Mouse (Mus musculus) brain, embryonic 18.5 days (tissue): Measurements from ENCODE around the gene Sh2d1b1.
"Not testable (repeated sequence)": the region's sequence is repeated elsewhere in the genome, so short reads cannot be mapped to it uniquely, and the experiment has no call there.

Source experiments
- DNase-seq: peaks from one replicate; pipeline ENCODE4 v3.0.0-alpha.2; 2012; ENCODE audit warnings: low read depth, low spot score

The Sh2d1b1 gene

GRCm38 (mm10) chr1:170277016-170277415, at the start of gene Sh2d1b1:
TSS of gene Sh2d1b1 (plus strand) at chr1:170277320.
- DNase-seq: no peak

DNA sequence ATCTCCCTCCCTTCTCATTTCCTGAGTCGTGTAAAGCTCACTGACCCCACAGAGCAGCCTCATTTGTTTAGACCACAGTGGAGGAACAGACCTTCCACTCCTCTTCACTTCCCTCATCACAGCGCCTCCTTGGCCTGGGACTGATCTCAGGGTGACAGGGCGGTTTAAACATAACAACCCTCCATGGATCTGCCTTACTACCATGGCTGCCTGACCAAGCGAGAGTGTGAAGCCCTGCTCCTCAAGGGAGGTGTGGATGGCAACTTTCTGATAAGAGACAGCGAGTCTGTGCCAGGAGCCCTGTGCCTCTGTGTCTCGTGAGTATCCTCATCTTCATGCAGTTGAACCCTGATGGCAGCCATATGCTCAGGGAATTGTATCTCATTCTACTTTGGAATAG, 44.4 kb upstream of the Sh2d1b1 start, which contains the start of gene Sh2d1b2:
Gene Sh2d1b2, plus strand, starts transcription at position 62 of the 400 bp plus-strand sequence.
- not testable (repeated sequence) for DNase-seq

GRCm38 (mm10) chr1:170245016-170245415, 32.1 kb upstream of the Sh2d1b1 start:
- no peak for DNase-seq

- no peak for DNase-seq
Observed at GRCm38 (mm10) chr1:170254893-170255559, 22.1 kb upstream of the Sh2d1b1 start.

DNA sequence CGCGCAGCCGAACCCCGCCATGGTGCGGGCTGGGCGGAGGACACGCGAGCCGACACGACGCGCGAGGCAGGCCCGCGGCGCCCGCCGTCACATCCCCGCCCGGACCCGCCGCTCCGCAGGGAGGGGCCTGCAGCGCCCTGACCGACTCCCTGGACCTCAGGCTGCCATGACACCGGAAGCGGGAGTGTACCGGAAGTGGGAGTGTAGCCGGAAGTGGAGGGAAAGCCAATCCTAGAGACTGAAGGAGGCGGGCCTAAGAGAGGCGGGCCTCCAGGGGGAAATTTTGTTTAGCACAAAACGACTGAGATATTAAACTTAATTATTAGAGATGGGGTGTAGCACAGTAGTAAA, 21.6 kb upstream of the Sh2d1b1 start:
- DNase-seq: peak; percentile 78

DNA sequence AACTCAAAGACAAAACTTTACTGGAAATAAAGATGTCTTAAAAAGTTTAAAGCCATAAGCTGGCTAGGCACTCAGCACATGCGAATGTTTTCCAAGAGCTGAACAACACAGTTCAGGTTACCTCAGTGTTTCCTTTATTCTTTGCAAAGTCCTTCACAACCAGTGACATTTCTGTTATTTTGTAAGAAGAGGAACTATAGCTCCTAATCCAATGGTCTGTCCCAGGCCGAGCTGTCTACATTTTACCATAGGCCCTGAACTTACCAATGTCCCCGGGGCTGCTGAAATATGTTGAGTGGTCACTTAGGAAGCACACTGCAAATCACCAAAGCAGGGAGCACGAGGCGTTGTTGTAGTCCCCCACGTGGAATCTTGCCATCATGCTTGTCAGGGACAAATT, 6.8 kb upstream of the Sh2d1b1 start:
- no peak for DNase-seq

- DNase-seq: no peak
Observed at GRCm38 (mm10) chr1:170270696-170271095, 6.4 kb upstream of the Sh2d1b1 start.

GRCm38 (mm10) chr1:170273252-170273651, 3.9 kb upstream of the Sh2d1b1 start:
- no peak for DNase-seq

DNA sequence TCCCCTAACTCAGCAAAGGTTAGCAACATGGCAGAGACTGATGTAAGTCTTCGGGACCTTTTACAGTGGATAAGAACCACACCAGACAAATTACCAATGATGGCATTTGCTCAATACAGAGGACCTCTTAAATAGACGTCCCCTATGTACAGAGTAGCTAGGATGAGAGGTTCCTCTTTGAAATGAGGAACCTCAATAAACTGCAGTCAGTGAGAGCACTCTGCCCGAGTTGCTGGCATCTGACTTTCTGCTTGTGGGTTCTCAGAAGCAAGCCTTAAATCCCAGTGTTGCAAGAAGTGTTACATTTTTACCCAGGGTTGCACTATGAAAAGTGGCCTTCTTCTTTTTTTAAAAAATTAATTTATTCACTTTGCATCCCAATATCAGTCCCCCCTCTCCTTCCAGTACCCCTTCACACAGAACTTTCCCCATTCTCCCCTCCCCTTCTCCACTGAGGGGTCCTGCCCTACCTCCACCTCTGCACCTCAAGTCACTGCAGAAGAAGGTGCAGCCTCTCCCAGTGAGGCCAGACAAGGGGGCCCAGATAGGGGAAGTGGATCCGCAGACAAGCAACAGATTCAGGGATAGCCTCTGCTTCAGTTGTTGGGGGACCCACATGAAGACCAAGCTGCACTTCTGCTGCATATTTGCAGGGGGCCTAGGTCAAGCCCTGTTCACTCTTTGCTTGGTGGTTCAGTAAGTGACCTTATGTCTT, 5.5 kb downstream of the Sh2d1b1 start:
- DNase-seq: no peak

DNA sequence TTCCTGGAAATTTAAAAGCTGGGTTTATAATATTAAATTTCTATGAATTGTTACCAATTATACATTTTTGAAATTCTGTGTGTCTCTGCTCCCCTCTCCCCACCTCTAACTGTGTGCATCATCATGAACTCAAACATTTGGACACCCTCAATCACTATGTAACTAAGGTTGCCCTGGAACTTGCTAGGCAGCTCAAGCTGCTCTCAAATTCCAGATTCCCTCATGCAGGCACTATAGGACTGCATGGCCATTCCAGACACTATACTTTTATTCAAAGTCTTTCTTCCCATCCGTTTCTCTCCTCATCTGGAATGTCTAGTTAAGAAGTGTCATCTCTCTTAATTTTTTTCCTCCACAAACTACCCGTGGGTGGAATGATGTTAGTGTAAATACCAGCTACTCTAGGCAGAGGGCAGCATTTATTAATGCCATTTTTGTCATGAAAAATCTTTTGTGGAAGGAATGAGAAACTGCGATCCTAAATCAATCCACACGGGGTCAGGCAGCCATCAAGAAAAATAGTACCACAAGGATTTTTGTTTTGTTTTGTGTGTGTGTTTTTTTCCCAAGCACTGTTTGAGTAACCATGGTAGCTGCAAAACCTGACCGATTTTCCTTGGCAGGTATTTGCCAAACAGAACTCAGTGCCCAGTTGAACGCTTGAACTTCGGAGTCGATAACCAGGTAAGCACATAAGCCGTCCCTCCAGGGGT, 15.3 kb downstream of the Sh2d1b1 start:
- DNase-seq: peak; percentile 74

- no peak for DNase-seq
Observed at GRCm38 (mm10) chr1:170293257-170293656, 16.1 kb downstream of the Sh2d1b1 start.

DNA sequence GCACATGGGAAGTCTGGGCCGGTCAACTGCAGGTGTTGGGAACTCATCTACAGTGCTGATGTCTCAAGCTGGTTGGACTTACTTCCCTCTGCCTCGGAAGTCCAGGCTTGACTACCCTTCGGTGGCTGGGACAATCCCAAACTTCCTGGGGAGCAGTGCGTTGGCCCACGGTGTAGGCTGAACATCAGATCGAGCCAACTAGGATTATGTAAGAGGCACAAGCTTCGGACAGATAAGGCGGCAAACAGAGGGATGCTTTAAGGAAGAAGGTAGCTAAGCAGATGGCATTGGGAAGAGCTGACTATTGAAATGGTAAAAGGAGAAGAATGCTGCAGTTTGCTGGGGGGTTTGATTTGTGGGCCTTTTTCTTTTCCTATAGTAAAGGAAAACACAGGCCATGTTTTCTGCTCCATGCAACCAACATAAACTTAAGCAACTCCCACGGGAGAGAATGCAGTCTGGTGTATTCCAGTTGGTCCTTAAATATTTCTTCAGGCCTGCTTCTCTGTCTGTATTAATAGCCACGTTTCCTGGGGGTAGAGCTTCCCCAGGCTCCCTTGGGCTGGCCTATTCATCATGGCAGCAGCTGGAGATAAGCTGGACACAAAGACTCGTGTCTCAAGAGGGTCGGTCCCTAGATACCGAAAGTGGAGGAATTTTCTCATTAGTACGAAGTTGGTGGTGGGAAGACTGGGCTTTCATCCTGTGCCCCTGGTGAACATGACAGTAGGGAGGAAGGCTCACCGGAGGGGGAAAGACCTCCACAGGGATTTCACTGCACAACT, 17.9 kb downstream of the Sh2d1b1 start:
- DNase-seq: no peak

DNA sequence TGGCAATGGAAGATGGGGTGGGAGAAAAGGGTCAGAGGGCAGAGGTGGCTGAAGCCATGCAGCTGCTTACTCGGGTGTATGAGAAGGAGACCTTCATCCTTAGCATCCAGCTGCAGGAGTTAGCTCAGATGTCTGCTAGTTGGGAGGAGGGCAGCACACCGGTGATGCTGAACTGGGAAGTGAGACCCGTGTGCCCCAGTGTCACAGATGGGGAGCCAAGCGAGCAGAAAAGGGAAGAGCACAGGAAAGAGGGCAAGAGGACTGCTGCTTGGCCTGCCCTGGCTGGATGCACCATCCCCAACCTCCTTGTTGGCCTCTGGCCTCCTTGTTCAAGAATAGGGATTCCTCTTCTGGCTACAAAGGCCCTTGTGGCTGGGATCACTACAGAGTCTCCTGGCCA, 22.4 kb downstream of the Sh2d1b1 start:
- no peak for DNase-seq

GRCm38 (mm10) chr1:170301686-170302085, 24.6 kb downstream of the Sh2d1b1 start:
- DNase-seq: no peak

DNA sequence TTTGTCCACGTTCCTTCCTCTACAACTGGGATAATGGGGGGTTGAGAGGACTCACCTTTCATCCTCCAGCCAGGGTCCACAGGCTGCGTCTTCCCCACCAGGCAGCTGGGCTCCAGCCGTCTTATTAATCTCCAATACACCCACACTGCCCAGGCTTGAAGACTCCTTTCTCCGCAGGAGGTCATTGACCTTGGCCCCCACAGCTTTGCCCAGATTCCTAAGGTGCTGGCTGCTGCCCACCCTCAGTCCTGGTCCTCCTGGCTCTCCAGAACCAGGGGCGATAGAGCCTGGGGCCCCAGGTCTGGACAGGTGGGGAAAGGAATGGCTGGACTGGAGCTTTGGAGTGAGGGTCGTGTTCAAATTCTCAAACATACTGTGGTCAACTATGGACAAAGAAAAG, 25.3 kb downstream of the Sh2d1b1 start:
- no peak for DNase-seq

DNA sequence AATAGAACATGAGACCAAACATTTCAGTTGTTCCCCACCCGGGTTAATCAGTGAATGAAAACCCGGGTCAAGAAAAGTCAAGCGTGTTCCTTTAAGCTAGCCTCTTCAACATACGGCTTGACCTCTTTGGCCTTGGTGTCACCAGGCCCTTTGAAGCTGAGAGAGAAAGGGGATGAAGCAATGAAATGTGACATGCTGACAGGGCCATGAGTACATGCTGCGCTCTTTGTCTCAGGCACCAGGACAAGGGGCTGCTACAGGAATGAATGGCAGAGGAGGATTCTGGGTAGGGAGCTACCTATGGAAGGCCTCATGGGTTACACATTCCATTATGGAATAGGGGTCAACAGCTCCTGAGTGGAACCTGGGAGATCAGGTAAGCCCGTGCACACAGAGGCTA, 26.0 kb downstream of the Sh2d1b1 start:
- no peak for DNase-seq

DNA sequence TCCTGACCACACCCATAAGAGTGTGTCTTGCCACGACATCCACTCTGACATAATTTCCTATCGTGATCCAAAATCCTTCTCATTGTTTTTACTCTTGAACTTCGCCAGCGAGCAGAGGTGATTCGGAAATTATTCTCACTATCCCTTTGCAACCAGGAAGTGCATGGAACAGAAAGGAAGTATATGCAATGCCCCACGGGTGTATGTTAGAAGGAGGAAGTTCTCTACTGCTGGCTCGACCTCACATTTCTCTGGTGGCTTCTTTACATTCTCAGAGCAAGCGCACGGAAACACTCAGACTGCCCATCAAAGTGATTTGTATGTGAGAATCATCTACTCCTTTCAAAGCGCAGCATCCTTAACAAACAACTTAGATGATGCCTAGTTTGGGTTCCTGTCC, 27.9 kb downstream of the Sh2d1b1 start:
- DNase-seq: no peak

GRCm38 (mm10) chr1:170306232-170306631, 29.1 kb downstream of the Sh2d1b1 start, which contains the start of gene Gm7694:
TSS of gene Gm7694 (minus strand) at chr1:170306332.
- DNase-seq: no peak

DNA sequence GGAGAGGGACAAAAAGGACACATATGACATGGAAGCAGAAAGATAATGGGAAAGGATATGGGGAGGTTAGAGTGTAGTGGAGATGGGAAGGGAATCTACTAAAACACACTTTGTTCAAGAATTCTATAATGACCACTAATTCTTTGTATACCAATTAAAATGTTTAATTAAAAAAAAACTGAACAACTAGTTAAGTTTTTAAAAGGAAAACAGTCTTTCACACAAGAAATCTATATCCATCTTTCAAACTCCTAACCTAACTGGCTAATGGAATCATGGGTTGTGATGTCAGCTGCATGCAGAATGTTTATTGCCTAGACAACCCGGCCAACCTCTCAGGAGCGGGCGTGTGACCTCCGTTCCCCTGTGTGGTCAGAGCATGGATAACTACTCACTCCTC, 31.4 kb downstream of the Sh2d1b1 start, which contains the start of gene Spata46:
Gene Spata46, plus strand, starts transcription at position 301 of the 400 bp plus-strand sequence.
- DNase-seq: no peak

- no peak for DNase-seq
Observed at GRCm38 (mm10) chr1:170311431-170311830, 34.3 kb downstream of the Sh2d1b1 start.

DNA sequence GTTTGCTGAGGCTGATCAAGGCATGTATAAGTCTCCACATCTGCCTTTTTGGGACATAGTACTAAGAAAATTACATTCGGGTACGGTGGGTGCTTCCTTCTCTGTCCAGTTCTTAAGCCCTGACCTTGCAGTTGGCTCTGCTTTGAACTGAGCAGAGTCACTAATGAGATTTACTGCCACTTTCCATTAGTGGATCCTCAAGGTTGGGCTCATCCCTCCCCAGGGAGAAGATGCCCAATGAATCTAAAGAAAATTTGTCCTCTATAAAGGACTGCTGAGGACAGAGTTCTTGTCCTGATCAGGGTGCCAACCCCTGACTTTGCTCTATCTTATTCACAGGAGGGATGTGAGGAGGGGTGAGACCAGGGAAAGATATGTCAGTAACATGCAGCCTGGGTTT, 44.9 kb downstream of the Sh2d1b1 start:
- DNase-seq: no peak

- no peak for DNase-seq
Observed at GRCm38 (mm10) chr1:170323001-170323400, 45.9 kb downstream of the Sh2d1b1 start.
